Mouse (Mus musculus) spleen, adult 2 months (tissue): ENCODE measurements at regions not wholly inside any gene's neighbourhood (a gene's known extent, or its start where the extent isn't known, plus 50 kb on each side); places are given as distances from the start of the nearest gene placed in this dataset.

ENCODE experiments used
- DNase-seq, 2 experiments: peaks; one replicate each; pipeline versions ENCODE4 v3.0.0 to v3.0.0-alpha.2; 2012 to 2021; ENCODE audit warnings: low spot score in 2 of 2, low read depth in 1 of 2
- H3K27ac ChIP-seq: fragments of 200-500 bp; 2 replicates; pipeline ENCODE4 v1.5.1; 2012; ENCODE audit warnings: low read length, inconsistent platforms; ENCODE audit not compliant: insufficient read depth
- H3K27me3 ChIP-seq: fragments of 200-500 bp; 2 replicates; pipeline ENCODE4 v1.6.1; 2012; ENCODE audit warnings: mild to moderate bottlenecking, moderate library complexity, low read length, inconsistent platforms; ENCODE audit not compliant: control insufficient read depth, insufficient read depth
- H3K36me3 ChIP-seq: fragments of 200-500 bp; 2 replicates; pipeline ENCODE4 v1.6.1; 2012; ENCODE audit warnings: mild to moderate bottlenecking, low read length, inconsistent platforms; ENCODE audit not compliant: control insufficient read depth, insufficient read depth
- H3K4me1 ChIP-seq: fragments of 200-500 bp; 2 replicates; pipeline ENCODE4 v1.6.1; 2011; ENCODE audit warnings: inconsistent platforms; ENCODE audit not compliant: control insufficient read depth, insufficient read depth, insufficient read length
- H3K4me3 ChIP-seq: fragments of 200-500 bp; 2 replicates; pipeline ENCODE4 v1.5.1; 2011; ENCODE audit warnings: mild to moderate bottlenecking, inconsistent platforms; ENCODE audit not compliant: insufficient read depth, insufficient read length; ENCODE audit errors: extremely low read depth
- CTCF ChIP-seq: fragments of 200-500 bp; IDR thresholded peaks from 2 replicates; pipeline ENCODE4 v1.5.1; 2011; ENCODE audit warnings: mild to moderate bottlenecking, inconsistent platforms; ENCODE audit not compliant: insufficient read depth, insufficient read length, insufficient replicate concordance; ENCODE audit errors: extremely low read depth
- POLR2A ChIP-seq: fragments of 200-500 bp; IDR thresholded peaks from 2 replicates; pipeline ENCODE4 v1.6.1; 2011; ENCODE audit warnings: low read depth, low read length, inconsistent platforms
- WGBS: fragments of 180-500 bp; shearing (Covaris S2); methylation state at CpG from one replicate; pipeline ENCODE4 v1.1.7; 2018; 5-methylcytosine and 5-hydroxymethylcytosine counted together

DNA sequence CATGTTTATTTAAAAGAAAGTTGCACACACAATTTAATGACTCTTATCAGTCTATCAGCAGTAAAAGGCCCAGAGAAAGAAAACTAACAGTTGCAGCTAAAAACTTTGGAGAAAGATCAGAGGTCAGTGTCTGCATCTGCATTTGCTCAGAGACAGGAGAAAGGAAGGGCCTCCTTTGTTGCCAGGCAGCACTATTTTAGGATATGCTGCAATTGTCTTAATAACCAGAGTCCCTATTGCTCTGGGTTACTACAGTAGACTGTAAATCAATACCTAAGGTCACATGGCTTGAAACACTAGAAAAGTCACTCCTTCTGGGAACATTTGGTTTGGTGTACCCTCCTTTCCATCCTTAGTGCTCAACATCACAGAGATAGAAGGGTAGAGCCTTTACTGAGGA, 175.7 kb downstream of the Hdgfl1 start:
- TF ChIP-seq POLR2A = no peak
- no peak for TF ChIP-seq CTCF
- no peaks in the 10 kb centered on the region for H3K4me1 ChIP-seq

DNA sequence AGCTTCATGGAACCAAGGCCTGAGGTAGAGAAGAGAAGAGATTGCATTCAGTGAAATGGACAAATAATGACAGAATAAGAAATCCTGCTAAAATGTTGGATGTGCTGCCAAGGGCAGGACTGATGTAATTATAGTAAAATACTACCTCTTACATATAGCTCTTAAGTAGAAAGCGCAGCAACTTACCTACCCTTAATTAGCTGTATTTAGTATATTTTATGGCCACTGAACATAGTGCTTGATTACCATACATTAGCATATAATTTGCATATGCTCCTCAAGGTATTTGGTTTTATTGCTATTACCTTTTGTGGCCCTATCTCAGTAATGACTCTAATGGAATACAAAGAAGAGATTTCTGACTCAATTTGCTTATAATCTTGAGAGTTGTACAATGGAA, 176.2 kb downstream of the Hdgfl1 start:
- TF ChIP-seq POLR2A (no peak), CTCF (no peak)
- H3K36me3 ChIP-seq = no peaks in the 10 kb centered on the region
- no peak for DNase-seq
- H3K4me1 ChIP-seq = no peaks in the 10 kb centered on the region
- WGBS = 93% methylated on average over 1 of the region's 1 CpGs
- no peaks in the 10 kb centered on the region for H3K27me3 ChIP-seq
- no peak overlapping the region for H3K27ac ChIP-seq
- no peak overlapping the region for H3K4me3 ChIP-seq

More for the DNA sequence above, 175.7 kb downstream of the Hdgfl1 start:
- H3K36me3 ChIP-seq = no peaks in the 10 kb centered on the region
- H3K27me3 ChIP-seq = no peaks in the 10 kb centered on the region
- no peak overlapping the region for H3K4me3 ChIP-seq
- H3K27ac ChIP-seq = no peak overlapping the region
- DNase-seq = no peak

- Histone ChIP-seq H3K4me1 (no peaks in the 10 kb centered on the region), H3K36me3 (no peaks in the 10 kb centered on the region), H3K27ac (no peak overlapping the region), H3K4me3 (no peak overlapping the region), H3K27me3 (no peaks in the 10 kb centered on the region)
- no peak for DNase-seq
- 63% methylated on average over 2 of the region's 2 CpGs for WGBS
- TF ChIP-seq POLR2A (no peak), CTCF (no peak)
These were observed 193.9 kb downstream of the Hdgfl1 start for GRCm38 (mm10) chr13:26575890-26576543.

GRCm38 (mm10) chr13:26569422-26569821, 200.5 kb downstream of the Hdgfl1 start:
- Histone ChIP-seq H3K4me1 (no peaks in the 10 kb centered on the region), H3K27me3 (no peaks in the 10 kb centered on the region)
- TF ChIP-seq POLR2A = no peak
- no peak for TF ChIP-seq CTCF

GRCm38 (mm10) chr13:26564941-26565862, 204.8 kb downstream of the Hdgfl1 start:
- DNase-seq = no peak
- TF ChIP-seq CTCF (no peak), POLR2A (no peak)
- H3K4me3 ChIP-seq = no peak overlapping the region

More at GRCm38 (mm10) chr13:26569422-26569821, 200.5 kb downstream of the Hdgfl1 start:
- no peak for DNase-seq
- Histone ChIP-seq H3K36me3 (no peaks in the 10 kb centered on the region), H3K4me3 (no peak overlapping the region), H3K27ac (no peak overlapping the region)
- 93% methylated on average over 4 of the region's 4 CpGs for WGBS

GRCm38 (mm10) chr13:26558366-26558765, 211.6 kb downstream of the Hdgfl1 start:
- no peak overlapping the region for H3K4me3 ChIP-seq
- 83% methylated on average over 1 of the region's 1 CpGs for WGBS
- H3K4me1 ChIP-seq = no peaks in the 10 kb centered on the region
- no peak overlapping the region for H3K27ac ChIP-seq
- no peaks in the 10 kb centered on the region for H3K27me3 ChIP-seq
- H3K36me3 ChIP-seq = no peaks in the 10 kb centered on the region
- DNase-seq = no peak
- TF ChIP-seq CTCF = no peak
- TF ChIP-seq POLR2A = no peak

More at GRCm38 (mm10) chr13:26564941-26565862, 204.8 kb downstream of the Hdgfl1 start:
- Histone ChIP-seq H3K36me3 (no peaks in the 10 kb centered on the region), H3K27ac (no peak overlapping the region), H3K27me3 (no peaks in the 10 kb centered on the region), H3K4me1 (no peaks in the 10 kb centered on the region)
- 82% methylated on average over 7 of the region's 7 CpGs for WGBS

DNA sequence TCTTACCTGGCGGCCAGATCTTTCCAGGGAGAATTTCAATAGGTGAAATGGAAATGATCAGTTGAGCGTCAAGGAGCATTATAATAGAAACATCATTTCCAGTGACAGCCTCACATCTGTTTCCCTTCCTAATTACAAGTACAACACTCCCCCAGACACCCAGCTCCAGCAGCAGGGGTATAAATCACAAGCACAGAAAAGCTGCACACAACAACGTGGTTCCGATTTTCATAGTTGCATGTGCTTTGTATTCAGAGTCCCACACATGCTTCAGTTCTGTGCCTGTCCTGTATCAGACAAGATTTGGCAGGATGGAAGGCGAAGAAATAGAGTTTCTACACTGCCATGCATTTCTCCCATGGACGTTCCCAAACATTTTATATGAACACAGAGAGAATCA, 215.7 kb downstream of the Hdgfl1 start:
- no peak overlapping the region for H3K4me3 ChIP-seq
- H3K36me3 ChIP-seq = no peaks in the 10 kb centered on the region
- no peak for TF ChIP-seq POLR2A
- no peak for TF ChIP-seq CTCF
- H3K27me3 ChIP-seq = no peaks in the 10 kb centered on the region
- DNase-seq = no peak
- no peak overlapping the region for H3K27ac ChIP-seq
- H3K4me1 ChIP-seq = no peaks in the 10 kb centered on the region
- 73% methylated on average over 6 of the region's 6 CpGs for WGBS
